Mouse (Mus musculus): ENCODE results near the gene Ino80d. TPM values are rescaled to one million over a fixed set of nuclear protein-coding genes. Genes with fewer than 3 reads are reported as not detected.
A peak's percentile ranks its signal among the peaks of the same experiment; 100 is the strongest.
"Not testable (repeated sequence)": the region's sequence is repeated elsewhere in the genome, so short reads cannot be mapped to it uniquely, and the experiment has no call there.

Gene Ino80d
- total RNA-seq (2017) = 21.6 to 40.6 TPM (median 22.9 TPM) in 3 replicates

- peak; percentile 94 for ATAC-seq (replicated peaks; ENCODE audit: insufficient number of reproducible peaks, low FRiP score, low TSS enrichment, poor library complexity, severe bottlenecking)
Observed at GRCm38 (mm10) chr1:63114136-63114781, at the start of gene Ino80d. TSS of gene Ino80d (minus strand) at chr1:63114667.

GRCm38 (mm10) chr1:63140231-63140630 is 25.8 kb upstream of the Ino80d start:
- no peak for ATAC-seq (replicated peaks; ENCODE audit: insufficient number of reproducible peaks, low FRiP score, low TSS enrichment, poor library complexity, severe bottlenecking)

- not testable (repeated sequence) for ATAC-seq (replicated peaks; ENCODE audit: insufficient number of reproducible peaks, low FRiP score, low TSS enrichment, poor library complexity, severe bottlenecking)
Observed at GRCm38 (mm10) chr1:63138586-63138985, 24.1 kb upstream of the Ino80d start.

- ATAC-seq (replicated peaks; ENCODE audit: insufficient number of reproducible peaks, low FRiP score, low TSS enrichment, poor library complexity, severe bottlenecking) = no peak
Observed at GRCm38 (mm10) chr1:63137971-63138370, 23.5 kb upstream of the Ino80d start.

- no peak for ATAC-seq (replicated peaks; ENCODE audit: insufficient number of reproducible peaks, low FRiP score, low TSS enrichment, poor library complexity, severe bottlenecking)
Observed at GRCm38 (mm10) chr1:63134530-63134929, 20.1 kb upstream of the Ino80d start.

GRCm38 (mm10) chr1:63131766-63132165 is 17.3 kb upstream of the Ino80d start:
- ATAC-seq (replicated peaks; ENCODE audit: insufficient number of reproducible peaks, low FRiP score, low TSS enrichment, poor library complexity, severe bottlenecking) = no peak

- ATAC-seq (replicated peaks; ENCODE audit: insufficient number of reproducible peaks, low FRiP score, low TSS enrichment, poor library complexity, severe bottlenecking) = peak; percentile 47
Observed at GRCm38 (mm10) chr1:63130883-63131282, 16.4 kb upstream of the Ino80d start.

- ATAC-seq (replicated peaks; ENCODE audit: insufficient number of reproducible peaks, low FRiP score, low TSS enrichment, poor library complexity, severe bottlenecking) = peak; percentile 36; the same call in 1 of the 2 replicates
Observed at GRCm38 (mm10) chr1:63129857-63130690, 15.6 kb upstream of the Ino80d start.

- ATAC-seq (replicated peaks; ENCODE audit: insufficient number of reproducible peaks, low FRiP score, low TSS enrichment, poor library complexity, severe bottlenecking) = no peak
Observed at GRCm38 (mm10) chr1:63129273-63129672, 14.8 kb upstream of the Ino80d start.

- ATAC-seq (replicated peaks; ENCODE audit: insufficient number of reproducible peaks, low FRiP score, low TSS enrichment, poor library complexity, severe bottlenecking) = no peak
Observed at GRCm38 (mm10) chr1:63126206-63126605, 11.7 kb upstream of the Ino80d start.

- no peak for ATAC-seq (replicated peaks; ENCODE audit: insufficient number of reproducible peaks, low FRiP score, low TSS enrichment, poor library complexity, severe bottlenecking)
Observed at GRCm38 (mm10) chr1:63123823-63124450, 9.5 kb upstream of the Ino80d start.

- ATAC-seq (replicated peaks; ENCODE audit: insufficient number of reproducible peaks, low FRiP score, low TSS enrichment, poor library complexity, severe bottlenecking) = no peak
Observed at GRCm38 (mm10) chr1:63122005-63122404, 7.5 kb upstream of the Ino80d start.

GRCm38 (mm10) chr1:63120382-63120781 is 5.9 kb upstream of the Ino80d start:
- no peak for ATAC-seq (replicated peaks; ENCODE audit: insufficient number of reproducible peaks, low FRiP score, low TSS enrichment, poor library complexity, severe bottlenecking)

GRCm38 (mm10) chr1:63119675-63120074 is 5.2 kb upstream of the Ino80d start:
- peak; percentile 63; the same call in 1 of the 2 replicates for ATAC-seq (replicated peaks; ENCODE audit: insufficient number of reproducible peaks, low FRiP score, low TSS enrichment, poor library complexity, severe bottlenecking)

- ATAC-seq (replicated peaks; ENCODE audit: insufficient number of reproducible peaks, low FRiP score, low TSS enrichment, poor library complexity, severe bottlenecking) = no peak
Observed at GRCm38 (mm10) chr1:63115540-63115939, 1.1 kb upstream of the Ino80d start.

- ATAC-seq (replicated peaks; ENCODE audit: insufficient number of reproducible peaks, low FRiP score, low TSS enrichment, poor library complexity, severe bottlenecking) = no peak
Observed at GRCm38 (mm10) chr1:63115096-63115495, 629 bp upstream of the Ino80d start.

- ATAC-seq (replicated peaks; ENCODE audit: insufficient number of reproducible peaks, low FRiP score, low TSS enrichment, poor library complexity, severe bottlenecking) = no peak
Observed at GRCm38 (mm10) chr1:63113274-63114135, 962 bp downstream of the Ino80d start.

- ATAC-seq (replicated peaks; ENCODE audit: insufficient number of reproducible peaks, low FRiP score, low TSS enrichment, poor library complexity, severe bottlenecking) = 0 out of 2 replicates have a peak, but pooled peaks have one; percentile 5
Observed at GRCm38 (mm10) chr1:63112865-63113261, 1.6 kb downstream of the Ino80d start.

Data from monocyte, adult 5-6 weeks (primary cell).